Mouse (Mus musculus) stomach, postnatal 0 days (tissue): ENCODE measurements around the gene Arhgap29.

Experiments
- CTCF ChIP-seq: IDR thresholded peaks from 2 replicates; pipeline ENCODE4 v1.5.1; 2016; ENCODE audit warnings: antibody characterized with exemption, low read depth, mild to moderate bottlenecking, moderate library complexity
- EP300 ChIP-seq: optimal IDR thresholded peaks from 2 replicates; pipeline ENCODE3; 2016; ENCODE audit warnings: antibody characterized with exemption

GRCm38 (mm10) chr3:122033248-122033837, 81.0 kb downstream of the Arhgap29 start:
- TF ChIP-seq CTCF (no peak), EP300 (no peak)
